Mouse (Mus musculus) embryonic stem cell, embryonic (primary cell): ENCODE results near the gene Nav2.

ENCODE experiments used
- CTCF ChIA-PET, 4 experiments: fragments of 300-600 bp in 2 of 4; fragments of 350-600 bp in 2 of 4; sonication (Branson Sonifier 250); formaldehyde crosslinking; loops; one replicate each; lab custom pipeline; 2022; ENCODE audit warnings: inconsistent platforms in 2 of 4; lab: Charles Lee
- POLR2A ChIA-PET, 4 experiments: fragments of 300-600 bp in 2 of 4; fragments of 350-600 bp in 2 of 4; sonication (Branson Sonifier 250); formaldehyde crosslinking; loops; one replicate each; lab custom pipeline; 2022; ENCODE audit warnings: antibody characterized with exemption in 4 of 4, inconsistent platforms in 1 of 4; lab: Charles Lee

Gene Nav2

GRCm38 (mm10) chr7:49315033-49315432 is 406.5 kb downstream of the Nav2 start:
- POLR2A ChIA-PET: interaction anchor here in 1 of 4 experiments (0.6 kb wide), 1 partner anchor 28 kb away, joined by 4 read pairs; no protein-coding TSS in a partner anchor
- CTCF ChIA-PET: interaction anchor here in 1 of 4 experiments (1.4 kb wide), 1 partner anchor 9 kb away, joined by 6 read pairs; no protein-coding TSS in a partner anchor

- CTCF ChIA-PET: interaction anchor here in 3 of 4 experiments (0.8 to 1.5 kb wide), 5 partner anchors 8 to 191 kb away, joined by 3 to 6 read pairs (median 3); no protein-coding TSS in a partner anchor
- POLR2A ChIA-PET: interaction anchor here in 2 of 4 experiments (0.6 to 1.0 kb wide), 2 partner anchors 19 to 31 kb away, joined by 3 read pairs; no protein-coding TSS in a partner anchor
These were observed 408.1 kb downstream of the Nav2 start for GRCm38 (mm10) chr7:49316600-49316999.

- ChIA-PET CTCF (interaction anchor here in 1 of 4 experiments (0.9 kb wide), 1 partner anchor 68 kb away, joined by 3 read pairs; no protein-coding TSS in a partner anchor), POLR2A (no interaction called here)
These were observed 409.8 kb downstream of the Nav2 start for GRCm38 (mm10) chr7:49318183-49318897.

DNA sequence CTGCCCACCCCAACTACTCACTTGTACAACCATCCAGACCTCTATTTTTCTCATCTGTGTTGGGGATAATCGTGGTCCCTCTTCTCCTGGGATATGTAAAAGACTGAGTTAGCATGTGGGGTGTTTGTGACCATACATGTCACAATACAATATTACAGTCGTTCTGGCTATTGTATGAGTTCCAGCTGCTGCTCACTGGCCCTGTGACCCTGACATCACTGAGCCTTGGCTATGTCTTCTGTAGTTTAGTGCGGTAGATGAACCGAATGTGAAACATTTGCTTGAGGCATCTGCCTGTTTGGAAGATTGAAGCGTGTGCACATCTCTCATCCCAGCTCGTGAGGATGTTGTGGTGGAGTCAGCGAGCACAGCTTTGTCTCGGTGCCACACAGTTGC is 410.4 kb downstream of the Nav2 start:
- POLR2A ChIA-PET: no interaction called here
- CTCF ChIA-PET: interaction anchor here in 1 of 4 experiments (0.9 kb wide), 1 partner anchor 69 kb away, joined by 3 read pairs; no protein-coding TSS in a partner anchor

- ChIA-PET CTCF (interaction anchor here in 3 of 4 experiments (0.7 to 1.0 kb wide), 3 partner anchors 10 to 16 kb away, joined by 3 read pairs; no protein-coding TSS in a partner anchor), POLR2A (interaction anchor here in 1 of 4 experiments (0.7 kb wide), 1 partner anchor 11 kb away, joined by 3 read pairs; no protein-coding TSS in a partner anchor)
These were observed 411.5 kb downstream of the Nav2 start for GRCm38 (mm10) chr7:49319981-49320380.

DNA sequence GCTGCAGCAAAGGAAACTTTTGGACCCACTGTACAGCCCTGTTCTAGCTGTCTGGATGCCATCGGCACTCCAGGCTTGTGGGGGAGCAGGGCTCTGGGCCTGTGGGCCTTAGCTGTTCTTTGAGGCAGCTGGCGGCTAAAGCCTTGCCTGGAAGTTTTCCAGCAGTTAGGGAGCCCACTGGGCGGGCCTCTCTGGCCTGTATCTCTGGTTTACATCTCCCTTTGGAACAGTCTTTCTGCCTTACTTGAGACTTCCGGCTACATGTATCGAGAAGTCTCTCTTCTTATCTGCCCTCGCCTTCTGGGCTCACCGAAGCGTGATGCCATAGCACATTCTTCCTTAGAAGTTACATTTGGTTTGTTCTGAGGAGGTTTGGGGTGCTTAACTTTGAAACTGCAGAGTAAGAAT is 412.6 kb downstream of the Nav2 start:
- CTCF ChIA-PET: interaction anchor here in 1 of 4 experiments (0.7 kb wide), 1 partner anchor 24 kb away, joined by 5 read pairs; no protein-coding TSS in a partner anchor
- POLR2A ChIA-PET: no interaction called here

DNA sequence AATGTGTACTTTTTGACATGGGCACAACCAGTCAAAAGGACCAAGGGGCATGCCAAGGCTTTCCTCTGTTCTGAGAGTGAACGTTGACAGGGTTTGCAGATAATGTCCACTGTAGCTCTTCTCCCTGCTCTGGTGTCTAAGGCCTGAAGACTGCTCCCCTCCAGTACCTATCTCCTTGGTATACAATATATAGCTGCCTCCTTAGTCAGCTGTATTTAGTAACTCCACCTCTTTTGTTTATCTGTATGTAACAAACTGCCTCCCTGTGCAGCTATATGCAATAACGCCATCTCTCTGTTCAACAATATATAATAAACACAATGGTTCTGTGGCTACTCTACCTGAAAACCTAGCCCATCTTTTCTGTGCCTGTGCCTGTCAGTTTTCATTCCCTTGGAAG is 413.7 kb downstream of the Nav2 start:
- POLR2A ChIA-PET: interaction anchor here in 1 of 4 experiments (0.6 kb wide), 1 partner anchor 59 kb away, joined by 3 read pairs; no protein-coding TSS in a partner anchor

GRCm38 (mm10) chr7:49324575-49324974 is 416.1 kb downstream of the Nav2 start:
- ChIA-PET POLR2A (interaction anchor here in 3 of 4 experiments (0.5 to 3.5 kb wide), 4 partner anchors 18 to 269 kb away, joined by 3 to 23 read pairs (median 6); no protein-coding TSS in a partner anchor), CTCF (interaction anchor here (0.6 to 1.7 kb wide), 20 partner anchors 9 to 192 kb away, joined by 3 to 8 read pairs (median 3); no protein-coding TSS in a partner anchor)

More for the DNA sequence above, 413.7 kb downstream of the Nav2 start:
- CTCF ChIA-PET: interaction anchor here in 1 of 4 experiments (0.5 kb wide), 1 partner anchor 299 kb away, joined by 4 read pairs; no protein-coding TSS in a partner anchor

DNA sequence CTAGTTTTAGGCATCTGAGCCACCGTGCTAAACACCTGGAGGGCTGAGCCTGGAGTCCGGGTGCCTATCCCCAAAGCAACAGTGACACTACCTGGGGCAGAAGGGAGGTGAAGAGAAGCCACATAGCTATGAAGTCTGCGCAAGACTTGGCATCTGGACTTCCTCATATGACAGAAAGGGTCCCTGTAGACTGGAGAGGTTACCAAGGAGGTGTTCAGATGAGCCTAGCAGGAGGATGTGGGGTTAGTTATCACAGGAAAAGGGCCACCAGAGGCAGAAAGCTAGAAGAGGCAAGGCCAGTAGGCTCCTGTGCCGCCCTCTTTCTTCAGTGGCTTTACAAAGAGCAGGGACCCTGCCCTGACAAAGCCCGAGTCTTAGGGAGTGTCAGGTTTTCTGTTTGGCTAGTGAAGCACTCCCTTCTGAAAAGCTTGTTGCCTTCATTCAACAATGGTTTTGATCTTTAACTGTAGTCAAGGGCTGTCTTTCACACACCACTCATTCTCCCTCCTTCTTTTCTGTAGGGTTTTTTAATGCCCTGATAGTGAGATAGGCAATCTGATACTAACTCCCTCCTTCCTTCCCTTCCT is 417.7 kb downstream of the Nav2 start:
- POLR2A ChIA-PET: interaction anchor here in 2 of 4 experiments (1.1 to 3.5 kb wide), 5 partner anchors 16 to 47 kb away, joined by 3 to 23 read pairs (median 4); no protein-coding TSS in a partner anchor
- CTCF ChIA-PET: interaction anchor here in 3 of 4 experiments (0.6 to 2.2 kb wide), 4 partner anchors 16 to 156 kb away, joined by 3 to 5 read pairs (median 4); no protein-coding TSS in a partner anchor

- CTCF ChIA-PET: interaction anchor here in 2 of 4 experiments (1.1 to 2.4 kb wide), 3 partner anchors 9 to 54 kb away, joined by 4 to 11 read pairs (median 5); no protein-coding TSS in a partner anchor
These were observed 418.6 kb downstream of the Nav2 start for GRCm38 (mm10) chr7:49326967-49327742.

DNA sequence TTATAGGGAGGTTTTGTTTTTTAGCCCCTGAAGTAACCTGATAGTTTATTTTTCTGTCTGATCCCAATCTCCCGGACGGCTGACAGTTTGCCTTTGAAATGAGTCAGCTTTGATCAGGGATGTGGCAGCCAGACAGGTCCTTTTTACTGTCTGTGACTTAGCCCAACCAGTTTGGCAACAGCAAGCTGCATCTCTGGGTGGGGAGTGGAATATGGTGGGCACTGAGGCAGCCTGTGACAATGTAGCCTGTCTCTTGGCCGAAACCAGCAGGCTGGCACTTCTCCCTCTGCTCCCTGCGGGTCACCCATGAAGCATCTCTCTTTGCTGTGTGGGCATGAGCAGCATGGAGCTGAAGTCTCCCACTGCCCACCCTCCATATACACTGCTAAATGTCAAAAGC is 421.7 kb downstream of the Nav2 start:
- ChIA-PET CTCF (interaction anchor here in 2 of 4 experiments (1.1 kb wide), 2 partner anchors 10 to 58 kb away, joined by 3 read pairs; no protein-coding TSS in a partner anchor), POLR2A (interaction anchor here in 2 of 4 experiments (0.5 to 2.7 kb wide), 4 partner anchors 10 to 20 kb away, joined by 3 to 9 read pairs (median 5); no protein-coding TSS in a partner anchor)

More at GRCm38 (mm10) chr7:49326967-49327742, 418.6 kb downstream of the Nav2 start:
- POLR2A ChIA-PET: interaction anchor here in 2 of 4 experiments (1.6 to 3.5 kb wide), 4 partner anchors 11 to 36 kb away, joined by 3 to 23 read pairs (median 8); no protein-coding TSS in a partner anchor

DNA sequence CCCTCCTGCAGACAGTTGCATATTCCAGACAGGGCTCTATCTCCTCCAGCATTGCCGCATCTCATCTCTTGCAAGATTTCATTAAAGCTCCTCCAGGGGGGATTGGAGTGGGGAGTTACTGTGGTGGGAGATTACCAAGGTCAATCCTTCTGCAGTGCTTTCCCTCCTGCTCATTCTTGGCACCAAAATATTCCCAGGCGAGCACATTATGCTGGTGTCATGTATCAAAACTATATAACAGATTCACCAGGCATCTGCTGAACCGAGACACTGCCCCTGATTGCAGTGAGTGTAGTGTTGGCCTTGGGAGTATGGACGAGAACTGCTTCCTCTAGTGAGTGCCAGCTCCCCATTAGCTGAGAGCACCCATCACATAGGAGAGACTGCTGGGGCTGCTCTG is 423.4 kb downstream of the Nav2 start:
- CTCF ChIA-PET: no interaction called here
- POLR2A ChIA-PET: interaction anchor here in 1 of 4 experiments (0.9 kb wide), 1 partner anchor 107 kb away, joined by 3 read pairs; no protein-coding TSS in a partner anchor

DNA sequence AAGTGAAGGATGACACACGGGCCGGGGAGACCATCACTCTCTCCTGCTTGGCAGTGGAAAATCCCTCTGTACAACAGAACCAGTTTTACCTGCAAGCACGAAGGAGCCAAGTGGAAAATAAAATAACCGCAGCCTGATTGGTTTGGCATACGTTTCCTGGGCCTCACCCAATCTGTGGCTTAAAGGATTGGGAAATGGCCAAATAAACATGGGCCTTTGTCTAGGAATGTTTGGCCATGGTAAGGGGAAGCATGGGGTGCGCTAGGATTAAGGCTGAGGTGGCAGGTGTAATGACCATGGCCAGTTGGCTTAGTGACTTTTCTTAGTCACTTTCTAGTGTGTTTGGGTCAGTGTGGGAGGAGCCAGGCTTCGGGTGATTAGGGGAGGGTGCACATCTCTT is 424.1 kb downstream of the Nav2 start:
- ChIA-PET POLR2A (interaction anchor here in 1 of 4 experiments (0.9 kb wide), 1 partner anchor 106 kb away, joined by 3 read pairs; no protein-coding TSS in a partner anchor), CTCF (no interaction called here)

- CTCF ChIA-PET: interaction anchor here in 1 of 4 experiments (0.5 kb wide), 1 partner anchor 308 kb away, joined by 3 read pairs; no protein-coding TSS in a partner anchor
- POLR2A ChIA-PET: interaction anchor here in 2 of 4 experiments (1.1 to 1.5 kb wide), 2 partner anchors 14 to 89 kb away, joined by 3 to 5 read pairs; no protein-coding TSS in a partner anchor
These were observed 425.6 kb downstream of the Nav2 start for GRCm38 (mm10) chr7:49334163-49334562.

GRCm38 (mm10) chr7:49335056-49335455 is 426.5 kb downstream of the Nav2 start:
- ChIA-PET CTCF (interaction anchor here in 2 of 4 experiments (0.6 kb wide), 3 partner anchors 52 to 118 kb away, joined by 3 to 7 read pairs (median 5); no protein-coding TSS in a partner anchor), POLR2A (interaction anchor here in 2 of 4 experiments (0.6 to 1.5 kb wide), 3 partner anchors 13 to 592 kb away, joined by 3 to 5 read pairs (median 5); partner anchors contain the start of gene E2f8 (in 1 of the 2))

GRCm38 (mm10) chr7:49336725-49337124 is 428.2 kb downstream of the Nav2 start:
- ChIA-PET POLR2A (interaction anchor here in 1 of 4 experiments (1.0 to 1.5 kb wide), 2 partner anchors 11 kb away, joined by 3 to 4 read pairs; no protein-coding TSS in a partner anchor), CTCF (interaction anchor here in 1 of 4 experiments (1.1 to 1.3 kb wide), 3 partner anchors 9 to 112 kb away, joined by 3 to 4 read pairs (median 3); no protein-coding TSS in a partner anchor)
